Mouse (Mus musculus) right cerebral cortex, adult 2 months (tissue): ENCODE measurements around the gene Nkiras2.
"Not testable (repeated sequence)": the region's sequence is repeated elsewhere in the genome, so short reads cannot be mapped to it uniquely, and the experiment has no call there.

Source experiments
- DNase-seq, 2 experiments: peaks; one replicate each; pipeline ENCODE4 v3.0.0; 2021 to 2022; ENCODE audit warnings: low spot score in 2 of 2

Nkiras2 gene

GRCm38 (mm10) chr11:100618761-100619484 lies at the start of gene Nkiras2:
Nkiras2 (plus strand) TSS chr11:100619244.
- peak; percentile 56 to 61 for DNase-seq

DNA sequence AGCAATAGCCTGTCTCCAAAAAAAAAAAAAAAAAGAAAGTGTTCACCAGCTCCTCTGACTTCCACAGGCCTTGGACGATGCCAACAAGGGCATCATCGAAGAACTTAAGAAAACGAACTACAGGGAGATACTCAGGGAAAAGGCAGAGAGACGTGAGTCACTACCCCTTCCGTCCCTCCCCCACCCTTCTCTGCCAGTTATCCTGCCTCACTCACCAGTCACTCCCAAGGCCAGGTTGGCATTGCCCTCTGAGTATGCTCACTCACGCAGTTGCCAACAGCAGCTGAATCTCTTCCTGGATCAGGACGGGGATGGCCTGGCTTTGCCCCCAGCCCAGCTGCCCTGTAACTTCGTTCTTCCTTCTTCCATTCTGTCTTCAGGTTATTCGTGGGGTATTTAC lies 49.3 kb upstream of the Nkiras2 start:
- no peak for DNase-seq

DNA sequence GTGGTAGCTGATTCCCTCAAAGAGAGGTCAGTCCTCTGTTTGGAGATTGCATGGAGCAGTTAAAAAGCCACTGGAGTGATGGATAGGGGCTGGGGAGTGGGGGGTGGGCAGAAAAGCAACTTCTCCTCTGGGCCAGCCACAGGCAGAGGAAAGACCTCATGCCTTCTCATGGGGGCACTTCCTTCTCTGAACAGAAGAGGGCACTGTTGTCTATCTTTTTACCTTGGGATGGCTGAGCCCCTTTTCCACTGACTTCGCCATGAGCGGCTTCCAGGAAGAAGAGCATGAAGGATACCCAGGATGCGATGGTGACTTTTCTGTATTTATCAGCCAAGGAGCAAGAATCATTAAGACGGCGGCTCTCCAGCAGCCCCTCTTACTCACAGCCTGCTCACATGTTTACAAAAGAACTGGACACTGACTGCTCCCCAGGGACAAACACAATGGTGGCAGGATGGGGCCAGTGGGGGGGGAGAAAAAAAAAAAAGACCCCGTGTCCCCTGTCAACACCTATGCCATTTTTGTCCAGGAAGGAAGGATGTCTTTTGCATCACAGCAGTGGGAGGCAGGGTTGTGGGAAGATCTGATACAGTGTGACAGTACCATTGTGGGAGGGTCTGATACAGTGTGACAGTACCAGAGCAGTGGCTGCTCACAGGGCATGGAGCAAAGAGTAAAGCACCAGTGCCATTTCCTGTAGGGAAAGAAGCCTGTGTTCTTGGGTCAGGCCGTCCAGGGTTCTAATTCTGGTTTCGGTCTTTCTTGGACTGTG lies 48.4 kb upstream of the Nkiras2 start:
- peak; percentile 85 to 86 for DNase-seq

- DNase-seq: peak; percentile 48 to 58
These were observed 47.9 kb upstream of the Nkiras2 start for GRCm38 (mm10) chr11:100571202-100571567.

- no peak for DNase-seq
These were observed 44.9 kb upstream of the Nkiras2 start for GRCm38 (mm10) chr11:100574188-100574587.

- DNase-seq: peak; percentile 64 to 69
These were observed 44.1 kb upstream of the Nkiras2 start, which contains the start of gene Cnp for GRCm38 (mm10) chr11:100574708-100575483. Cnp (plus strand) TSS chr11:100574904.

- peak in 1 of 2 experiments; percentile 20 for DNase-seq
These were observed 43.6 kb upstream of the Nkiras2 start for GRCm38 (mm10) chr11:100575484-100575855.

GRCm38 (mm10) chr11:100576256-100576655 lies 42.8 kb upstream of the Nkiras2 start:
- peak in 1 of 2 experiments; percentile 12 for DNase-seq

DNA sequence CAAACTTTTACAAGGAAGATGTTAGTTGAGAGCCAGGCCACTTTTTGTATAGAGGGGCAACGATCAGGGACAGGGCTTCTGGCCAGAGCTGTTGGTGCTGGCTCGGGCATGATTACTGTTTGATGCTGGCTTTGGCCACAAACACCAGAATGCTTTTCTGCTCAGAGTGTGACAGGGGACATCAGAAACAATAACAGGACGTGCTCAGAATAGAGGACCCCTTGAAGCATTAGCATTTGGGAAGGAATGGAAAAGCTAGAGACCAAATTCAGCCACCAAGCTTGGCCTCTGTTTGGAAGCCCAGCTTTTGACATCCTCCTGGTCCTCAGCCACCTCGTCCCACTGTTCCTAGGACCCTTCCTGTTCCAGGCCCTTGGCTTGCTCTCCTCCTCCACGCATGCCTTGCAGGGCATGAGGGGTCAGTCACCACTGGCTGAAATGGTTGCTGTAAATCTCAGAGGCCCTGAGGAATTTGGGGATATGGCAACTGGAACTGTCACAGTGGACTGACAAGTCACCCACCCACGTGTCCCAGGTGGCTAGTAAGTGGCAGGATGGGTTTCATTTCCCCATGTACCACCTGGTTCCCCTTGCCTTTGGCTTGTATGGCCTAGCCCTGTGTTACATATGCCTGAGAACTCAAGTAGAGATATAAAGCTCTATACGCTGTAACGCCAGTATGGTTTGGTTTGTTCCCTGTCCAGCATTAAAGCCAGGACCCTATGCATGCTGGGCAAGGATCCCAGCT lies 41.0 kb upstream of the Nkiras2 start:
- DNase-seq: no peak

DNA sequence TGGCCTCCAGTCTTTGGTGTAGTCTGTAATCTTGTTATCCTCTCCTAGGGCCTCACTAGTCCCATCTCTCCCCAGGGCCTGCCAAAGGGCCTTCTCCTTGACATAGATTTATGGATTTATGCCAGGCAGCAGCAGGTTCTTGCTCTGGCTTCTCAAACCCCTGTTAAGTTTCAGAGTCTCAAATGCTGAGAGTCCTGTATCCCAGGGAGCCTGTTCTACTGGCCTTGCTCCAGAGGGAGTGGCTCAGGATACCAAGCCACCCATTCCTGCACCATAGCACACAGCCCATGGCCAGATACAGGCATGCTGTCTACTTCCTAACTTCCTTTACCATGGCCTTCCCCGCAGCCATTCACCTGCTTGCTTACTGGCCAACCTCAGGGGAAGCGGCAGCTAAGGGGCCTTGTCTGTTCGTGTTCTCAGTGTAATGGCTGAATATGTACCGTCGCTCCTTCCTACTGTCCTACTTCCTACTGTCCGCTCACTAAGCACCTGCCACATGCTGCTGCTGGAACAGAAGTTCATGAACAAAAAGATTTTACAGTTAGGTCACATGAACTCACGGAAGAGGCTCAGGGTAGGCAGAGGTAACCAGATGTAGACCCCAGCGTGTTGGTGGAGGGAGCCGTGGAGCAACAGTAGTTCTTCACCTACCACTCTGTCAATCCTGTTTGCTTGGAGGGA lies 39.8 kb upstream of the Nkiras2 start:
- no peak for DNase-seq

GRCm38 (mm10) chr11:100580275-100580674 lies 38.8 kb upstream of the Nkiras2 start:
- DNase-seq: no peak

GRCm38 (mm10) chr11:100581756-100582155 lies 37.3 kb upstream of the Nkiras2 start:
- DNase-seq: peak in 1 of 2 experiments; percentile 56

DNA sequence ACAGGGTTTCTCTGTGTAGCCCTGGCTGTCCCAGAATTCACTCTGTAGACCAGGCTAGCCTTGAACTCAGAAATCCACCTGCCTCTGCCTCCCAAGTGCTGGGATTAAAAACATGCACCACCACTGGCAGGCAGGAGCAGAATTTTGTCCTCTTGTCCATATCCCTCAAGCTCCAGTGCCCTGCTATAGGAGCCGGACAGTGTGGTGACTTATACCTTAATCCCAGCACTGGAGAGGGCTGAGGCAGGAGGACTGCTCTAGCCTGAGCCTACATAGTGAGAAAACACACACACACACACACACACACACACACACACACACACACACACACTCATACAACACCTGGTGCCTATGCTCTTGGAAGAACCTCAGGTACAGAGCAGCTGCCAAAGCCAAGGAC lies 36.6 kb upstream of the Nkiras2 start:
- not testable (repeated sequence) for DNase-seq

DNA sequence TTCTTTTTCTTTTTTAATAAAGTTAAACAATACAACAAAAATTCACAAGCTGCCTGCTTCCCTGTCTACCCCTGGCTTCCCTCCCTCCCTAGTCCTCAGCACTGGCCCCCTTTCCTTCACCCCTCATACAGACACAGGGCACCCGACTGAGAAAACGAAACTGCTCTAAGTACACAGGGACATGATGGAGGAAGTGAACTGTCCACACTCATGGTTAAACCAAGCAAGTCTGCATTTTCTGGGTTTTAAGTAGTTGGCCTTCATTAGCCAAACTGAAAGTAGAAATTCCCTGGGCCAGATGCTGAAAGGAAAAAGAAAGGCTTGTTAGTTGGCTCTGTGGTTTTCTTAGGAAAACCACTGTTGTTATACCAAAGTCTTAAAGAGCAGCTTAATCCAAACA lies 36.2 kb upstream of the Nkiras2 start:
- no peak for DNase-seq

GRCm38 (mm10) chr11:100584561-100584961 lies 34.5 kb upstream of the Nkiras2 start:
- no peak for DNase-seq

GRCm38 (mm10) chr11:100585148-100585547 lies 33.9 kb upstream of the Nkiras2 start:
- no peak for DNase-seq

DNA sequence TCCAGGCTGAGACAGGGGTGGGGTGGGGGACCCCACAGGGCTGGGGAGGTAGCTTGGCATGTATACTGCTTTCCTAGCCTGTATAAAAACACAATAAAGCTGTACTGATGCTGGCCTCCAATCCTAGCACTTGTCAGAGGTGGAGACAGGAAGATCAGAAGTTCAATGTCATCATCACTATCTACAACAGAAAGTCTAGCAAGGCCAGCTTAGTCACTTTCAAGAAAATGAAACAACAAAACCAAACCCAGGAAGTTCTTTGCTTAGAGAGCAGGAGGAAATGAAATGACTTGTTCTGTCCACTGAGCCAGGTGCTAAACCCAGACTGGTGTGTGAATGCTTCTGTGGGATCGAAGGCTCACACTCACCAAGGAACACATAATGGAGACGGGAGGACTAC lies 30.6 kb upstream of the Nkiras2 start:
- no peak for DNase-seq

- no peak for DNase-seq
These were observed 26.5 kb upstream of the Nkiras2 start for GRCm38 (mm10) chr11:100592346-100593046.

DNA sequence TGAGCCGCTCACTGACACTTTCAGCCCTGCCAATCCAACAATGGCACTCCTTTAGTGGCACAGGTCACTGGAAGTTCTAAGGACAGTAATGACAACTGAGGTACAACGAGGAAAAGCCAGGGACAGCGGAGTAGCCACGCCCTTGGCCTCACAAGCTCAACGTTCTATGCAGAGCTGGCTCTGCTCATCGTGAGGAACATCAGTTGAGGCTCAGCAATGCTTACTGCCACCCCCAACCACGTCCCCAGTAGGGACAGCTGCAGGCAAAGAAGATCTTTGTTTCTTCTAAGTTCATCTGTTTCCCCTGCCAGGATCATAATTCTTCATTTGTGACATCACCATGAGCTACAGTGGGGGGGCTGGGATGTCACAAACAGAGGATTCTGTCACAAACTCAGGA lies 24.4 kb upstream of the Nkiras2 start:
- DNase-seq: no peak

DNA sequence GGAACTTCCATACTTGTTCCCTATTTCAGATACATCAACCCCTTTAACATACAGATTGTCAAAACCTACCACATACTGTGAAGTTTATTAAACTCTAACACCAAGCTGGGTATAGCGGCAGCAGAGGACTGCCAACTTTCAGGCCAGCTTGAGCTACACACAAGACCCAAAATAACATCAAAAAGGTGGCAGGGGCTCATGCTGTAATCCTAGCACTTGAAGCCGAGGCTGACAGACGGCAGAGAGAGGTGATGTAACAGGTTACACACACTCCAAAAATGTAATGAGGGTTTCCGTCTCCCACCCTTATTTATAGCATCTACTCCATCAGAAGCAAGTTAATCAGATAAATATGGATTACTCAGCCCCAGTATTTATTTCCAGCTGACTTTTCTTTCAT lies 23.5 kb upstream of the Nkiras2 start:
- DNase-seq: no peak
